Mouse (Mus musculus) lung, postnatal 0 days (tissue): ENCODE results near the gene Frmd8.

Source experiments
- CTCF ChIP-seq: IDR thresholded peaks from 2 replicates; pipeline ENCODE4 v1.5.1; 2016; ENCODE audit warnings: antibody characterized with exemption, mild to moderate bottlenecking
- EP300 ChIP-seq: IDR thresholded peaks from 2 replicates; pipeline ENCODE4 v1.6.1; 2016; ENCODE audit warnings: antibody characterized with exemption, mild to moderate bottlenecking, control low read depth

DNA sequence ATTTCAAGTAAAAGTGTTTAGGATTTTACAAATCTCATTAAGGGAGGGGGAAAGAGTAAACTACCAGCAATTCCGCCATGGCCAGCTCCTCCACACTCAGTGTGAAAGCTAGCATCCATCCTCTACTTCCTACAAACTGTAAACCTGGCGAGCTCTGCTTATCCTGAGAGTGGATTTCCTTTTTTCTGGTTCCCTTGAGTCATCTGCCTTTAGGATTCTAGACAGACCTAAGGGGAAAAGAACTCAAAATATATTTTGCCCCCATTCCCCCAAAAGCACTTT is 74.8 kb downstream of the Frmd8 start:
- TF ChIP-seq CTCF (no peak), EP300 (no peak)
